Mouse (Mus musculus): Measurements from ENCODE around the gene Pitpnm2.

DNA sequence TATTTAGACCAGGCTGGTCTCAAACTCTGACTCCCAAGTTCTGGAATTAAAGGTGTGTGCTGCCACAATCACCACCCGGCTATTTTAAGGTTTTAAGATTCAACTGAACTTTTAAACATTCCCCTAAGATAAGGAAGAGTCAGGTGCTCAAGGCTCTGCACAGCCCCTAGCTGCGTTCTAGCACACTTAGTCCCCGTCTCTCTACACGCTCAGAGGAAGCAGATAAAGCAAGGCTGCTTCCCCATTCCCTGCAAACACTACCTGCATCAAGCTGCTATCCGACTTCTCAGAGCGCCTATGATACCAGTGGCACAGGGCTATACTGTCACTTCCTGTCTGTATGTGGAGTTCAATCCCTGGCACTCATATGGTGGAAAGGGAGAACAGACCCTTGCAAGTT lies 18.1 kb upstream of the Pitpnm2 start:
- TF ChIP-seq CTCF (conservative IDR thresholded peaks at IDR 0.05; ENCODE audit: insufficient read depth, insufficient read length, low read depth, low read length) (no peak), POLR2A (IDR thresholded peaks at IDR 0.05; ENCODE audit: low read depth, low read length) (no peak)
